Mouse (Mus musculus): ENCODE data around the gene Dclk3. TPM values are rescaled to one million over a fixed set of nuclear protein-coding genes. Genes with fewer than 3 reads are reported as not detected.

Dclk3 gene
- total RNA-seq, 4 experiments from 2014 or later, result 0.12 to 0.44 (median 0.36) TPM

DNA sequence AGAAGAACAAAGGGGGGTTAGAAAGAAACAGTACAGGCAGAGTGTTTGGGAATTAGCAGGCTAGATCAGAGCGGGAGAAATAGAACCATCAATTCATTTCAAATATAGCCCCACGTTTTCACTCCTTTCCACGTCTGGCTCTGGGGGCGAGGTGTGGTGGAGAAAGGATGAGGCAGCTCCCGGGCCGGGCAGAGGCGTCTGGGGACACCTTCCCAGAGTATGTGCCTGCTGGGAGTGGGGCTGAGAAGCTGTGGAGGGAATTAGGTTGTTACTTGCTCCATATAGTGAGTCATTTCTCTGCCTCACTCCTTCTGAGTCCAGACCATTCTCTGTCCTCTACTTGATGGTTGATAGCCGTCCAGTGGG lies 938 bp downstream of the Dclk3 start:
- no peak for DNase-seq (ENCODE audit: low spot score in 2 of 2)

DNA sequence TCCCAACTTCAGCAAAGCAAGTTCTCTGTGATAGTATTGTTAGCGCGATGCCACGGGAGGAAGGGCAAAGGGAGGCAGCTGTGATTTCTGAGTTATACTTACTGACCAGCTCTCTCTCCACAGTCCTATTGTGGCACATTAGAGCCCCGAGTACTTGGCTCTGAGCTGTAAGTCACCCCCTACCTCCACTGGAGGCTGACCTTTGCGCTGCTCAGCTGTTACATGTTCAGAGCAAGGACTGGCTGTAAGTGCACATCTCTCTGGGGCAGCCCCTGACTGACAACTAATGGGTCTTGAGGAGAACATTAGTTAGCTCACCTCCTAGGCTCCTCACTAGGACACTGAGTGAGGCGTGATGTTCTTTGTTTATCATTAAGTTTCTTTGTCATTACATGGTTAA lies 1.6 kb downstream of the Dclk3 start:
- DNase-seq (ENCODE audit: low spot score in 2 of 2), result no peak

DNA sequence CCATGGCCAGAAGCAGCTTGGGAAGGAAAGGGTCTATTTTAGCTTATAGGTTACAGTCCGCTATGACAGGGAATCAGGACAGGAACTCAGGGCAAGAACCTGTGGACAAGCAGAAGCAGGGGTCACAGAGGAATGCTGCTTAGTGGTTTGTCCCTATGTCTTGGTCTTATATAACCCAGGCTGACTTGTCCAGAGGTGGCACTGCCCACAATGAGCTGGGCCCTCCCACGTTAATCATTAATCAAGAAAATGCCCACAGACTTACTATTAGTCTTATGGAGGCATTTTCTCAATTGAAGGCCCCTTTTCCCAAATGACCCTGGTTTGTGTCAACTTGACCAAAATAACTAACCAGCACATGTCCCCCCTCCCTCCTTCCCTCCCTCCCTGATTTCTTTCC lies 2.3 kb downstream of the Dclk3 start:
- no peak for DNase-seq (ENCODE audit: low spot score in 2 of 2)

DNA sequence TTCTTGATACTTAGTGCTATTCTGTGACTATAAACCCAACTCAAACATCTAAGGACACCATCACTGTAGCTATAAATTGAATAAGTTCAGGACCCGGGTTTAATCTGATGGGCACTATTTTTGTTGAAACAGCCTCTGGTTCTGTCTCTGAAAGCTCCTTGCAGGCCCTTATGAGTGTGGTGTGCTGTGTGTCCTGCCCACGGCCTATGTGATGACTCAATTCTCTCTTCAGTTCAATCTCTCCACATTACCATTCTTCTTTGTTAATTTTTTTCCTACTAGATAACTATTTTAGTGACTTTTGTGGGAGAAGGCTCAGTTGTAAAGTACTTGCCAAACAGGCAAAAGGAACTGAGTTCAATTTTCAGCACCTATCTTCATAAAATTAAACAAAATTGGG lies 7.3 kb downstream of the Dclk3 start:
- no peak for DNase-seq (ENCODE audit: low spot score in 2 of 2)

DNA sequence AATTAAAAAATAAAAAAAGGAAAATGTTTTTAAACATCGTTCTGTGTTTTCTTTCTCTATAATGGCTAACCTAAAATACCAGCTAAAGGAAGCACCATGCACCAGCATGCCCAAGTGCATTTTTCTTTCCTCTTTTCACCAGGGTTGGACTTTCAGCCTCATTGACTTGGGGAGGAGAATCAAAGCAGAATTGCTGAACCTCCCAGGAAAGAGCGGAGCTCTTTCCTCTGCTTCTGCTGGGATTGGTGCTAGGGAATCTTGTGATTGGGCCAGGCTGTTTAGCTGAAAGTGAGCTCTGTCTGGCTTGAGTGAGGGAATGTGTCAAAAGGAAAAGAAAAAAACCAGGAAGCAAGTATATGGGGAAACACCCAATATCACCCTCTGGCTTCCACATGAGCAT lies 10.1 kb downstream of the Dclk3 start:
- no peak for DNase-seq (ENCODE audit: low spot score in 2 of 2)

DNA sequence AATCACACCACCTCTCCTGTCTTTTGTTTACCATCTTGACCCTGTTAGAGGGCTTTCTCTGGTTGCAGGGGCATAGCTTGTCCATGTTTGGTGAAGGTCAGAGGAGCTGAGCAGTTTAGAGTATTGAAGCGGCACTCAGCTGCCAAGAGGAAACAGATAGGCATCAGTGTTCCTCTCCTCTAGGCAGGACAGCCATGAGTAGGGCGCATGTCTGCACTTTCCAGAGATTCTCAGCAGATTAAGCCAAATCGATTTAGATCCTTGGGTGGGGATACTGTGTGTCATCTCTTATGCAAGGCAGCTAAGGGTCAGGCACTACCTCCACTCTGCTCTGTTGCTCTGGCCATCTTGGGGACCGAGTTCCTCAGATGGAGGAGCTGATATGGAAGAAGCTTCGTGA lies 11.0 kb downstream of the Dclk3 start:
- DNase-seq (ENCODE audit: low spot score in 2 of 2), result no peak

DNA sequence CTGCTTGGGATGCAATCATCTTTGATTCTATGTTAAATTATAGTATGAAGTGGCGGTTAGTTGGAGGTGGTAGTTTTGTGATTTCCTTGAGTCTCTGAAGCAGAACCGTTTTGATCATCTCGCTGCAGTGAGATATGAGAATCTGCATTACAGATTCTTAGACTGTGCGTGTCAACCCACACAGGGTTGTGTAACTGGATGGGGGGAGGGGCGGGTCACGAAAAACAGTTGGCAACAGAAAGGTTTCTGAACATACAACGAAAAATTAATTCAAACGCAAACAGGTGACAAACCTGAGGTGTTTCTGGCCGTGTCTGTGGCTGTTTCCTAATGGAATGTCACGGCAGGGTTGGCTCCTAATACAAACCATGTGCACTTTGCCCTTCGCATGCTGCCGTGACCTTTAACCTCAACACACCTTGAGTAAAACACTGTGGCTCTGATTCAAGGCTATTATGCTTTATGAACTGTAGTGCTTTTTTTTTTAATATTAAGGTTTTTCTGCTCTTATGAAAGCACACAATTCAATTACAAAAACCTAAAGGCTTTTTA lies 12.0 kb downstream of the Dclk3 start:
- no peak for DNase-seq (ENCODE audit: low spot score in 2 of 2)

DNA sequence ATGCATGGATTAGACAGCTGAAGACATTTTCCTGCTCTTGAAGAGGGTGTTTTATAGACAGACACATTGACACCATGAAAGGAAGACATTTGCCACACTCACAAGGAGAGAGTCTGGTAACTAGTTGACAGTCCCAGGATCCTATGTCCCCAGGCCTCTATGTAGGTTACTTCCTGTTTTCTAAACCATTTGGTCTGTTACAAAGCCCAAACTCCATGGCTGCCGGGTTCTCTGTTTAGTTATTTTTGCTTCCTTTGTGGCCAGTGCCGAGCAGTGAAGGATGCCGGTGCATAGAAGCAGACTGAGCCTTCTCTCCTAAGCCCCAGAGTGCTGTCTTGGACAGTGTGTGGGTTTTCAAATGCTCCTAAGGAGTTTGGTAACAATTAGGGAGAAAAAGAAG lies 15.0 kb downstream of the Dclk3 start:
- no peak for DNase-seq (ENCODE audit: low spot score in 2 of 2)

DNA sequence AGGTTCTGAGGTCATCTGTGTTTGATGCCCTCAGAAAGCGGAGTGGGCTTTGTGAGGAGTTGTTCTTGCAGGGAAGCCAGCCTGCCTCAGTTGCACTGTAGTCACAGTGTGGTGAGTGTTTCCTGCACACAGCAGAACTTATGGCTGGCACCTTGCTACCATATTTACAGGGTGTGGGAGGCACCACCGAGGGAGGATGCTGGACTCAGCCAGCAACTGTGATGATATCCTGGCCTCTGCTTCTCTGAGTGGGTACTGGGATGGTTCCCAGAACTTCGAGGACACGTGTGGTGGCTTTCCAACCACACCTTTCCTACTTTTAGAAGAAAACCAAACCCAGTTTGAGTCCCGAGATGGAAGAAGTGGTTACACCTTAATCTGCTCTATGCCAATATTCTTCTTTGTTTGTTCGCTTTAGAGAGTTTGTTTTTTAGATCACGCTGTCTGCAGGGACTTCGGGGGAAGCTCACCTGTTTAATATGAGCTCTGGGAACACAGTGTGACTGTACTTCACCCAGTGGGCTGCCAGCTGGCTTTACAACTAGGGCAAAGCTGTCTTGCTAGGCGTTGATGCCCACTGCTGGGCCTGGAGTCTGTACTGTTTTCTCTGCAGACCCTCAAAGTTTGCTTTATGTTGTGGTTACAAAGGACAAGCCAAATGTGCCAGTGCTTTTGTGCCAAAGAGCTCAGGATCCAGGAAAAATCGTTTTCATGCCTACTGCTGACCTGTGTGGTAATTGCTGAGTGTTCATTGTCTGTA lies 18.5 kb downstream of the Dclk3 start:
- no peak for DNase-seq (ENCODE audit: low spot score in 2 of 2)

DNA sequence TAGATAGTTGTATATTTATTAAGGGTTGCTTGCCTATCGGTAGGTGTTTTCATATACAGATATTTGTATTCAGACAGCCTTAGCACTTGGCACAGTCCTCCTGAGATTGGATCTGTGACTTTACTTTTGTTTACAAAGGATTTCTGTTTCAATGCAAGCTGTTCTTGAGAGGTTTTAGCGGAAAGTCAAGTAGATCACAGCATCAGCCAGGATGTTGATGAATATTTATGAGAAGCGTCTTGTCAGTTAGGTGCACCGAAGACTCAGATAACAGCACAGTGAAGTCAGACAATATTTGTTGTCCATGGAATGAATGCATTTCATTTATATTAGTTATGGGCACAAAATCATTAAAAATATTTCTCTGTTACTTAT lies 19.0 kb downstream of the Dclk3 start:
- no peak for DNase-seq (ENCODE audit: low spot score in 2 of 2)

DNA sequence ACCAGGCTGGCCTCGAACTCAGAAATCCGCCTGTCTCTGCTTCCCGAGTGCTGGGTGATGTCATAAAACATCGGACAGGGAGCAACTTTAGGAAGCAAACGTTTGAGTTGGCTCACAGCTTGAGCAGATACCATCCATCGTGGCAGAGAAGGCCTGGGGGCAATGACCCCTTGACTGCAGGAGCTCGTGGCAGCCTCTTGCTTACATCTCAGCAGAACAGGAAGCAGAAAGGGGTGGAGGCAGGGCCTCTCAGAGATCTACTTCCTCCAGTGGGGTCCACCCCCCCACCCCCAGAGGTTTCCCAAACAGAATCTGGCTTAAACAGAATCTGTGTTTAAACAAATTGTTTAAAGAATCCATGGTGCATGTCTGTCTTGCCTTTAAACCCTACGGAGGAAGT lies 20.6 kb downstream of the Dclk3 start:
- no peak for DNase-seq (ENCODE audit: low spot score in 2 of 2)

DNA sequence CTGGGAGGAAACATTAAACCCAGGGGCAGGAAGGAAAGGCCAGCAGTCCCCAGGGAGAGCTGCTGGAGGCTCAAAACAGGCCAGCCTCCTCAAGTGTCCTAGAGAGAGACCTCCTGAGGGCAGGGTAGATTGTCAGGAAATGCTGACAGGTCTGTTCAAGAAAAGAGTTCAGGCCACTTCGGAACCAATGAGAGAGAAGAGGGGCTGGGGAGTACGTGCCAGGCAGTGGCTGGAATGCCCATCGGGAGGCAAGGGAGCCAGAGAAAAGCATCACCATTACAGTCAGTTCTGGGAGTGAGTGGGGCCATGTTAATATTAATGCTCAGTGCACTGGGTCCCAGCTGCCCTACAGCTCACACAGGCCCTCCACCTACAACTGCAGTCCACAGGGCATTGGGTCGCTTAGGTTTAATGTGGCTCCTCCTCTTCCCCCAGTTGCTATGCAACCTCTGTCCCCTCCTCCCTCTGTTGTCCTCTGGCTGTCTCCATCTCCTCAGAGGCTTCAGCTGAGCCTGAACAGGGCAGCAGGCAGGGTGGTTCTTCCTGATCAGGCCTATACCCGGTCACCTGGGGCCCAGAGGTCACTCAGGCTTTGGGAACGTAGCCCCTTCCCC lies 21.4 kb downstream of the Dclk3 start:
- DNase-seq (ENCODE audit: low spot score in 2 of 2), result no peak

DNA sequence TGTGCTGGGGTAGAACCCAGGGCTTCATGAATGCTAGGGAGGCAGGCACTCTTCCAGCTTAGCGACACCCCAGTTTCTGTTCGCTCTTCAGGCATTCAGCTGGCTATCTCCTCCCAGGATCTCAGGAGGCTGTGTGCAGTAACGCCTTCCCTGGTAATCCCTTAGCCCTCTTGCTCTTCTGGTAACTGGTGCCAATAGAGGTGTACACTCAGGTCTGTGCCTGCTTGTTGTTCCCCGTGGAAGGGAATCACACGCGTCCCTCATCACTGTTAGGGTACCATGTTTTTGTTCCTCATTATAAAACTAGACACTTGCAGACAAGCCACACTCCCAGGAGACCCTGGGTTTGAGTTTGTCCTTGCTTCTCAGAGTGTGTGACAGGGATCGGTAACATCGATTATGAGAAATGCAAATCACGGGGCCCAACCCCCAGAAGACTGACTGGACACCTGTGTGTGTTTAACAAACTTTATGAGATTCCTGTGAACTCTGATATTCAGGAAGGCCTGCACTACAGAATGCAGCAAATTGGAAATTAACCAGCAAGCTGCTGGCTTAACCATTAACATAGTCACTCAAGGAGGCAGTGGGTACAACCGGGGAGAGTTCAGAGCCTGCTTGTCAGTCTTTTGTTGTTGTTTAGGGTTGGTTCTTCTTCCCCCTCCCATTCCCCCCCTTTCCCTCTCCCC lies 22.7 kb downstream of the Dclk3 start:
- no peak for DNase-seq (ENCODE audit: low spot score in 2 of 2)

DNA sequence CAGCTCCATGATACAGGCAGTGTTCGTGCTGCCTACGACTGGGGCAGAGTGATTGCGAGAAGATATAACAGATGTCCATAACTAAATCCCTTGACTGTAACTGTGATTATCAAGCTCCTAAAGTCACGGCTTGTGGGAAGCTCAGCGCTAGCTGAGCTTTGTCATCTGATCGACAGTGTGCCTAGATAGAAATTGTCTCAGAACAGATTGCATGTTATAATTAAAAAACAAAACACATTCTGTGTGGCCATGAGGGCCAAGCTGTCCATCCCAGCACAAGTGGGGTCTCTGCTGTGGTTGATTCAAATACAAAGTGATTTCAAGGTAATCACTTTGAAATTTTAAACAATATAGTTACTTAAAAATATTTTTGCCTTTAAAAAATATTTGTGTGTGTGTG lies 26.8 kb downstream of the Dclk3 start:
- no peak for DNase-seq (ENCODE audit: low spot score in 2 of 2)

DNA sequence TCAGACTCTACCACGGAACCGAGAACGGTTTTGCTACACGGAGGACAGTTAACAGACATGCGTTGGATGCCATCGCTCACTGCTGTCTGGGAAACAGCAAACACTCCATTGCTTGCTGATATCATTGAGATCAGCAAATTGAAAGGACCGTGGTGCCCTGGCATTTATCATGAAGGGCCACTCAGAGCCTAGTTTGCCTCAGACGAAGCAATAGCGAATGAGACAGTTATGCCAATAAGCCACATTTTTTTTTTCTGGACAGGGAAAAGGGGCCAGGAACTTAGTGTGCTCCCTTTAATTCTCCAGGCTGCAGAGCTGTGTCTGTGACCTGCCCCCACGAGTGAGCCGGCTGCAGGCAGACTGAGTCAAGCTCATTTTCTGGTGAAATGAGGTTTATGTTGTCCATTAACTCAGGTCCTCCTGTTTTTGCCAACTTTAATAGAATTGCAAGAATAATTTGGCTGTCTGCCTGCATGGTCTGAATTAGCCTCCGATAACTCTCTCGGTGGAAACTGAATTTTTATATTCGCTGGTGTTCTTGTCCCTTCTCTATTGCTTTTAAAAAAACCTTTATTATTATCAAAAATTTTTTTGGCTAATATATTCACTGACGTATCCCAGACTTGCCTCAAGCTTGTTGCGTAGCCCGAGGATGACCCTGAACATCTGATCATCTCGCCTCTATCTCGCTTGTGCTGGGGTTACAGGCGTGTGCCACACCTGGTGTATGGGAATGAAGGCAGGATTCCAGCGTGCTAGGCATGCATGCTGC lies 35.0 kb downstream of the Dclk3 start:
- DNase-seq (ENCODE audit: low spot score in 2 of 2), result no peak

DNA sequence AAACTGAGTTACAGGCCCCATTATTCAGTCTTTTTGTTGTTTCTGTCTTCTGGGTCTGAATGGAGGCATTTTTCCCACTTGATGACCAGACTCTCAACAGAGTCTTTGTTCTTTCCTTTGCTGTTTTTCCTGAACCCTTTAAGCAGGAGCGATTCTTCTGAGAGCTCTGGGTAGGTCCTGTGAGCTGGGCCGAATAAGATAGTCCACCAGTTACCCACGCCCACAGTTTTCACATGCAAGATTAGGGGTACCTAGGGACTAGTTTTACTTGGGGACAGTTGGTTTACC lies 35.5 kb downstream of the Dclk3 start:
- no peak for DNase-seq (ENCODE audit: low spot score in 2 of 2)

DNA sequence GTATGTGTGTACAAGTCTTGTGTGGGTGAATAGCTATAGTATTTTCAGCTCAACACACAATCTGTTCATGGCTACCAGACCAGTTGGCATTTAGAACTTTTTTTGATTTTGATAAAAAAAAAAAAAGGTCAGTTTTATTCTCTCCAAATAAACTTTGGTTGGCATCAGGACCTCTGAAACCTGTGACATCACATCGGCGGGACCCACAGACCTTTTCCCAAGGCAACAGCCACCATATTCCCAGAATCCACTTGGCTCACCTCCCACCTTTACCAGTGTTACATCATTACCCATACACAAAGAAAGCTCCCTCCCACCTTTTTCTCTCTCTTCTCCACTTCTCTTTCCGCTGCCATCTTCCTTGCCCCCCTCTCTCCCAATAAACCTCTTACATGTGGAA lies 36.4 kb downstream of the Dclk3 start:
- DNase-seq (ENCODE audit: low spot score in 2 of 2), result no peak

DNA sequence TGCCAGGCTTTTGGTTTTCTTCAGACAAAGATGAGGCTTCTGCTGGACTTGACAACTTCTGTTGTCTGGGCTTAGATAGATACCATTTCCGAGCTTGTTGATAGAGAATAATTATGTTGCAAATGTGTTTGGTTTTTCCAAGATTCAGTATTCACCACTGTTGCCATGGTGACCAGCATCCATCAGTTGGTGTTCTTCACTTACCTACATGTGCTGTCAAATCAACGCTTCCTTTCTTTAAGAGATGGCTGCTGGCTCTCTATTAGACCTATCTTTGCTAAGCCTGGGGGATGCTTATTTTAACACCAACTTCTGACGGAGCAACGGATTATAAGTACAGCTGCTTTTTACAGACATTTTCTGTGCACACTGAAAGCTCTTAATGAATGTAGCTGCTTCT lies 37.1 kb downstream of the Dclk3 start:
- DNase-seq (ENCODE audit: low spot score in 2 of 2), result no peak

DNA sequence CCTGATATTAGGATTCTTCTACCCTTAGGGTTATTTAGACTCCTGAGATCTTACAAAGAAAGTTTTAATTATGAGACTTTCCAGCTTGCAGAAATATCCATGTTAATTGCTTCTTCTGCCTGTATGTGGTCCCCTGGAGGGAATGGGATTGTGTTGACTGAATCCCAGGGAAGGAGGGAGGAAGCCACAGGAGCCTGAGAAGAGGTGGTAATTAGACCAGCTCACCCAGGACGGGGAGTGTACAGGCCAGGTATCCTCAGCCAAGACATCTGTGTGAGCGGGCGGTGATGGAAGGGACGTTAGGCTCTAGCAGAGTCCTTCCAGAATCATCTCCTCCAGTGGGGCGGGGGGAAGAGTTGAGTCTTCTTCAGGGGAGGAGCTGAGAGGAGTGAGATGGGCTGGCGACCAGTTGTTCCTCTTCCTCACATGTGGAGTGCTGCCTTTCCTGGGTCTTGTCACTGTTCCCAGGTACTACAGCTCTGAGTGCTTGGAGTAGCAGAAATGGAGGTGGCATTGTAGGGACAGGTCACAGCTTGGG lies 37.7 kb downstream of the Dclk3 start:
- no peak for DNase-seq (ENCODE audit: low spot score in 2 of 2)

DNA sequence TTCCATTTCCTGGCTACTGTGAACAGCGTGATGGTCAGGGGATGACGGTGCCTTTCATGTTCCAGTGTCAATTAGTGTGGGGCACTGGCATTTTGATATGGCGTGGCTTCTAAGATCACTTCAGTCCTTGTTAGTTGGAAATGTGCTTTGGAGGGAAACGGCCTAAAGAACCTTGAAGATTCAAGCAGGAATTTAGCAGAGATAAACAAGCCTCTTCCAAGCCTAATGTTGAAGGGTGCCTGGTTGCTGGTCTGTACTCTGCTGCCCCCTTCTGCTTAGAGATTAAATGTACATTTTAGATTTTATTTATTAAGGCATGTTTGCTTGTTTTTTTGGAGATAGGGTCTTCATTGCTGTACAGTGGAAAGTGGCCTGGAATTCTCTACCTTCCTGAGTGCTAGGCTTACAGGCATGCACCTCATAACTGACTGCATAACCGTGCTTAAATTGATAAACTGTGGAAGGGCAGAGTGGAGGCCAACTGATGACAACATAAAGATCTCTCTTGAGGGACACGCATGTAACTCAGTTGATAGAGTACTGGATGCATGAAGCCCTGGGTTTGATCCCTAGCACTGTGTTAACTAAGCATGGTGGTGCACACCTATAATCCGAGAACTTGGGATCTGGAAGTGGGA lies 40.1 kb downstream of the Dclk3 start:
- DNase-seq (ENCODE audit: low spot score in 2 of 2), result no peak

DNA sequence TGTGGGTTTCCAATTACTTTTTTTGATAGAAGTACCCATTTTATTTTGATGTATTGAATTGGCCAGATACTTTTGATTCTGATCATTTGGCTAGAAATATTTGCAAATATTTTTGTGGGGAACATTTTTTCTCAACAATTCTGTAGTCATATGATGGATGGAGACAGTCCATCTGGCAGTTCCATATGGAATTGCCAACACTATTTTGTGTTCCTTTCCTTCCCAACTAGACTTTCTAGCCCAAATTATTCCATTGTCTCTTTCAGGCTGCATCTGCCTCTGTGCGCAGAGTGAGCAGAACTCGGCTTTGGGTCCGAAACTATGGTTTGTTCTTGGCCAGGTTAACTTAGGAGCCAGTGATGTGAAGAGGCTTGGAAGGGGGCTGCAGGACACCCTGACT lies 42.1 kb downstream of the Dclk3 start:
- no peak for DNase-seq (ENCODE audit: low spot score in 2 of 2)

Measured in gastrocnemius, adult 8-10 months (tissue).